Mouse (Mus musculus): ENCODE results near the gene Polr3h.

GRCm38 (mm10) chr15:81928277-81928676 is 2.2 kb upstream of the Polr3h start:
- TF ChIP-seq POLR2A (IDR thresholded peaks at IDR 0.05; ENCODE audit: low read depth, low read length): no peak
- TF ChIP-seq CTCF (IDR thresholded peaks at IDR 0.05; ENCODE audit: extremely low read depth, insufficient read depth, insufficient read length, insufficient replicate concordance): no peak

Measured in spleen, adult 2 months (tissue).